Mouse (Mus musculus): ENCODE results near the gene Rps6kb2. TPM values are rescaled to one million over a fixed set of nuclear protein-coding genes. Genes with fewer than 3 reads are reported as not detected.
"Not testable (repeated sequence)": the region's sequence is repeated elsewhere in the genome, so short reads cannot be mapped to it uniquely, and the experiment has no call there.

The Rps6kb2 gene
- total RNA-seq, 1 experiment: 19.7 TPM

GRCm38 (mm10) chr19:4122411-4123370, 40.5 kb downstream of the Rps6kb2 start:
- H3K4me1 ChIP-seq (ENCODE audit: control insufficient read depth in 2 of 2, insufficient read depth in 2 of 2, low read length in 2 of 2, poor library complexity in 1 of 2): peaks cover 0 to 7% of the 10 kb centered on the region in 2 experiments; a peak in 1 of 4 replicates
- in situ Hi-C loops (cut with MboI; ENCODE audit: low sequenced_read_pairs in 2 of 2, unreplicated experiment in 2 of 2): no loop called here
- DNase-seq (ENCODE audit: low read depth, low spot score): no peak
- no peak overlapping the region for H3K27ac ChIP-seq (ENCODE audit: insufficient read depth, low read depth, low read length, poor library complexity, severe bottlenecking)
- no peaks in the 10 kb centered on the region for H3K9me3 ChIP-seq (ENCODE audit: control insufficient read depth, insufficient read depth, low read depth, low read length)
- no peak overlapping the region for H3K4me3 ChIP-seq (ENCODE audit: insufficient read depth in 1 of 2, low read depth in 1 of 2, low read length in 2 of 2, poor library complexity in 1 of 2, severe bottlenecking in 1 of 2)
- TF ChIP-seq ZC3H11A (IDR thresholded peaks at IDR 0.05; ENCODE audit: borderline replicate concordance, low read depth, low read length) (no peak), MAFK (IDR thresholded peaks at IDR 0.05; ENCODE audit: insufficient read depth, low read depth, low read length) (peak; percentile 79)
- no peak overlapping the region for H3K9ac ChIP-seq (ENCODE audit: insufficient read depth, low read depth, low read length, poor library complexity, severe bottlenecking)
- H3K36me3 ChIP-seq (ENCODE audit: control insufficient read depth, insufficient read depth, low read length, poor library complexity, severe bottlenecking): peaks cover 2% of the 10 kb centered on the region; the same call in 1 of the 2 replicates

- in situ Hi-C loops (cut with MboI; ENCODE audit: low sequenced_read_pairs in 2 of 2, unreplicated experiment in 2 of 2); H3K9me3 ChIP-seq (ENCODE audit: control insufficient read depth, insufficient read depth, low read depth, low read length); H3K4me1 ChIP-seq (ENCODE audit: control insufficient read depth in 2 of 2, insufficient read depth in 2 of 2, low read length in 2 of 2, poor library complexity in 1 of 2); H3K36me3 ChIP-seq (ENCODE audit: control insufficient read depth, insufficient read depth, low read length, poor library complexity, severe bottlenecking); DNase-seq (ENCODE audit: low read depth, low spot score); H3K27ac ChIP-seq (ENCODE audit: insufficient read depth, low read depth, low read length, poor library complexity, severe bottlenecking); H3K9ac ChIP-seq (ENCODE audit: insufficient read depth, low read depth, low read length, poor library complexity, severe bottlenecking): not testable (repeated sequence)
- peak overlapping the region in 1 of 2 experiments; percentile 45; a peak in 1 of 4 replicates for H3K4me3 ChIP-seq (ENCODE audit: insufficient read depth in 1 of 2, low read depth in 1 of 2, low read length in 2 of 2, poor library complexity in 1 of 2, severe bottlenecking in 1 of 2)
Observed at GRCm38 (mm10) chr19:4121896-4122295, 41.3 kb downstream of the Rps6kb2 start.

- in situ Hi-C loops (cut with MboI; ENCODE audit: low sequenced_read_pairs in 2 of 2, unreplicated experiment in 2 of 2): no loop called here
- Histone ChIP-seq H3K9ac (ENCODE audit: insufficient read depth, low read depth, low read length, poor library complexity, severe bottlenecking) (peak overlapping the region; percentile 88), H3K4me1 (ENCODE audit: control insufficient read depth in 2 of 2, insufficient read depth in 2 of 2, low read length in 2 of 2, poor library complexity in 1 of 2) (peaks cover 0 to 4% of the 10 kb centered on the region in 2 experiments; a peak in 1 of 4 replicates), H3K9me3 (ENCODE audit: control insufficient read depth, insufficient read depth, low read depth, low read length) (no peaks in the 10 kb centered on the region), H3K4me3 (ENCODE audit: insufficient read depth in 1 of 2, low read depth in 1 of 2, low read length in 2 of 2, poor library complexity in 1 of 2, severe bottlenecking in 1 of 2) (peak overlapping the region; percentile 57 to 74), H3K27ac (ENCODE audit: insufficient read depth, low read depth, low read length, poor library complexity, severe bottlenecking) (peak overlapping the region; percentile 75), H3K36me3 (ENCODE audit: control insufficient read depth, insufficient read depth, low read length, poor library complexity, severe bottlenecking) (no peaks in the 10 kb centered on the region; the same call in 1 of the 2 replicates)
- DNase-seq (ENCODE audit: low read depth, low spot score): peak; percentile 96
- TF ChIP-seq CHD2 (IDR thresholded peaks at IDR 0.05; ENCODE audit: low read depth, low read length): no peak; the same call in 1 of the 2 replicates
- peak; percentile 83 for TF ChIP-seq MAFK (IDR thresholded peaks at IDR 0.05; ENCODE audit: insufficient read depth, low read depth, low read length)
- peak; percentile 86 for TF ChIP-seq HCFC1 (IDR thresholded peaks at IDR 0.05; ENCODE audit: borderline replicate concordance, insufficient read depth, low read length)
Observed at GRCm38 (mm10) chr19:4121097-4121805, 41.9 kb downstream of the Rps6kb2 start.

GRCm38 (mm10) chr19:4120496-4120895, 42.7 kb downstream of the Rps6kb2 start:
- H3K9ac ChIP-seq (ENCODE audit: insufficient read depth, low read depth, low read length, poor library complexity, severe bottlenecking): no peak overlapping the region
- no peak overlapping the region for H3K4me3 ChIP-seq (ENCODE audit: insufficient read depth in 1 of 2, low read depth in 1 of 2, low read length in 2 of 2, poor library complexity in 1 of 2, severe bottlenecking in 1 of 2)
- H3K36me3 ChIP-seq (ENCODE audit: control insufficient read depth, insufficient read depth, low read length, poor library complexity, severe bottlenecking): peaks cover 5% of the 10 kb centered on the region; the same call in 1 of the 2 replicates

More at GRCm38 (mm10) chr19:4120496-4120895, 42.7 kb downstream of the Rps6kb2 start:
- H3K4me1 ChIP-seq (ENCODE audit: control insufficient read depth in 2 of 2, insufficient read depth in 2 of 2, low read length in 2 of 2, poor library complexity in 1 of 2): peaks cover 0 to 4% of the 10 kb centered on the region in 2 experiments; a peak in 1 of 4 replicates
- no peak overlapping the region for H3K27ac ChIP-seq (ENCODE audit: insufficient read depth, low read depth, low read length, poor library complexity, severe bottlenecking)
- H3K9me3 ChIP-seq (ENCODE audit: control insufficient read depth, insufficient read depth, low read depth, low read length): no peaks in the 10 kb centered on the region
- TF ChIP-seq HCFC1 (IDR thresholded peaks at IDR 0.05; ENCODE audit: borderline replicate concordance, insufficient read depth, low read length): no peak
- TF ChIP-seq ZNF384 (IDR thresholded peaks at IDR 0.05; ENCODE audit: low read depth, low read length): no peak
- no peak for TF ChIP-seq CHD2 (IDR thresholded peaks at IDR 0.05; ENCODE audit: low read depth, low read length)
- TF ChIP-seq ZC3H11A (IDR thresholded peaks at IDR 0.05; ENCODE audit: borderline replicate concordance, low read depth, low read length): no peak
- no peak for TF ChIP-seq MAFK (IDR thresholded peaks at IDR 0.05; ENCODE audit: insufficient read depth, low read depth, low read length)
- in situ Hi-C loops (cut with MboI; ENCODE audit: low sequenced_read_pairs in 2 of 2, unreplicated experiment in 2 of 2): no loop called here
- DNase-seq (ENCODE audit: low read depth, low spot score): no peak
